Mouse (Mus musculus) hindbrain, embryonic 12.5 days (tissue): ENCODE data around the gene Cypt2. TPM values are rescaled to one million over a fixed set of nuclear protein-coding genes. Genes with fewer than 3 reads are reported as not detected.
"Not testable (repeated sequence)": the region's sequence is repeated elsewhere in the genome, so short reads cannot be mapped to it uniquely, and the experiment has no call there.

ENCODE experiments used
- ATAC-seq: fragments of 200-750 bp; cut with Nextera tagmentation; 2 replicates; pipeline ENCODE4 v1.8.0; 2017; ENCODE audit warnings: moderate TSS enrichment; ENCODE audit not compliant: low FRiP score
- H3K27ac ChIP-seq: fragments of 300-500 bp; sonication (generic); 2 replicates; pipeline ENCODE4 v1.5.1; 2016; ENCODE audit warnings: mild to moderate bottlenecking
- H3K27me3 ChIP-seq: fragments of 300-500 bp; sonication (generic); 2 replicates; pipeline ENCODE4 v1.6.1; 2016; ENCODE audit warnings: mild to moderate bottlenecking
- H3K36me3 ChIP-seq: fragments of 300-500 bp; sonication (generic); 2 replicates; pipeline ENCODE4 v1.6.1; 2016; ENCODE audit warnings: mild to moderate bottlenecking
- H3K4me1 ChIP-seq: fragments of 300-500 bp; sonication (generic); 2 replicates; pipeline ENCODE4 v1.6.1; 2016
- H3K4me2 ChIP-seq: fragments of 300-500 bp; sonication (generic); replicated peaks from 2 replicates; pipeline ENCODE4 v1.6.1; 2016; ENCODE audit warnings: mild to moderate bottlenecking
- H3K4me3 ChIP-seq: fragments of 300-500 bp; sonication (generic); 2 replicates; pipeline ENCODE4 v1.5.1; 2016; ENCODE audit warnings: mild to moderate bottlenecking
- H3K9ac ChIP-seq: fragments of 300-500 bp; sonication (generic); 2 replicates; pipeline ENCODE4 v1.6.1; 2016; ENCODE audit warnings: mild to moderate bottlenecking, moderate library complexity
- H3K9me3 ChIP-seq: fragments of 300-500 bp; sonication (generic); replicated peaks from 2 replicates; pipeline ENCODE4 v1.6.1; 2016; ENCODE audit warnings: mild to moderate bottlenecking
- WGBS: fragments of 180-500 bp; shearing (Covaris S2); methylation state at CpG from one replicate; pipeline ENCODE4 v1.1.7; 2016; 5-methylcytosine and 5-hydroxymethylcytosine counted together
- polyA plus RNA-seq: library from polyadenylated mRNA; unstranded; fragments of >200 nt; fragmentation: Nextera tagmentation; extraction: Ambion mirVana; gene quantifications from 2 replicates; pipeline ENCODE4 v1.2.1, GENCODE M21; 2016

The Cypt2 gene
- not detected in 2 replicates for polyA plus RNA-seq

- H3K27me3 ChIP-seq, H3K27ac ChIP-seq, H3K36me3 ChIP-seq, H3K4me2 ChIP-seq, ATAC-seq, H3K4me3 ChIP-seq, H3K9me3 ChIP-seq, H3K9ac ChIP-seq, H3K4me1 ChIP-seq: not testable (repeated sequence)
- 79% methylated on average over 4 of the region's 4 CpGs for WGBS
These were observed at the start of gene Cypt2 for GRCm38 (mm10) chrX:105499472-105499871. Gene Cypt2 (plus strand): TSS chrX:105499772.

GRCm38 (mm10) chrX:105546234-105546633 is 46.7 kb downstream of the Cypt2 start:
- Histone ChIP-seq H3K9ac (no peak overlapping the region), H3K27ac (no peak overlapping the region), H3K4me3 (no peak overlapping the region), H3K27me3 (no peaks in the 10 kb centered on the region; the same call in 1 of the 2 replicates), H3K36me3 (no peaks in the 10 kb centered on the region), H3K9me3 (no peaks in the 10 kb centered on the region), H3K4me2 (no peak overlapping the region), H3K4me1 (no peaks in the 10 kb centered on the region)
- 43% methylated on average over 6 of the region's 6 CpGs for WGBS
- ATAC-seq, result no peak
